Mouse (Mus musculus): Measurements from ENCODE around the gene Prdx6. TPM values are rescaled to one million over a fixed set of nuclear protein-coding genes. Genes with fewer than 3 reads are reported as not detected.

Prdx6 gene
- polyA plus RNA-seq, 1 experiment = 203 TPM

DNA sequence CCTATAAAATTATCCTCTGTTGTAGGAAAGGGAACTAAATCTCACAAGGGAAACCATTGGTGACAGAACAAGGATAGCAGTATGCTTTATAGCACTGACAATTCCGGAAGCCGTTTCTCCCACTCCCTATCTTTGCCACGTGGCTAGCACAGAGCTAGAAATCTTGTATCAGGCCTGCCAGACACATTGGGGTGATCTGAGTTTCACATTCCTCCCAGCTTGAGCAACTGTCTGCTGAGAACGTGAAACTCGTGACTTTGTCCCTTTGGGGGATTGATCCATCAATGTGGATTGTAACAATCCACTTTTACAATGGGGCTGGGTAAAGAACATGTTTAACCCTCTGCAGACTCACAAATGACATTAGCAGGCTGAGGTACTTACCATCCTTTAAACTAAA, 17.9 kb upstream of the Prdx6 start:
- H3K4me3 ChIP-seq = no peak overlapping the region
- H3K27me3 ChIP-seq (ENCODE audit: control insufficient read depth, insufficient read depth, insufficient read length) = no peaks in the 10 kb centered on the region
- no peaks in the 10 kb centered on the region for H3K79me2 ChIP-seq (ENCODE audit: control insufficient read depth, insufficient read depth)
- H3K4me2 ChIP-seq (ENCODE audit: low read depth) = no peak overlapping the region
- TF ChIP-seq POLR2A (IDR thresholded peaks at IDR 0.05; ENCODE audit: insufficient read length, low read depth) (no peak), MYOG (IDR thresholded peaks at IDR 0.05; ENCODE audit: control insufficient read depth in 1 of 3, insufficient read depth in 1 of 3, insufficient read length in 2 of 3, low read depth in 2 of 3) (no peak), REST (IDR thresholded peaks at IDR 0.05; ENCODE audit: insufficient read depth, insufficient read length) (no peak), MYOD1 (IDR thresholded peaks at IDR 0.05; ENCODE audit: control insufficient read depth in 1 of 3, insufficient read length in 2 of 3, low read depth in 2 of 3) (no peak), TCF12 (IDR thresholded peaks at IDR 0.05; ENCODE audit: insufficient read depth, poor library complexity, severe bottlenecking) (no peak), MAX (IDR thresholded peaks at IDR 0.05; ENCODE audit: low read depth) (no peak), TCF3 (IDR thresholded peaks at IDR 0.05; ENCODE audit: insufficient read length, low read depth) (no peak), E2F4 (IDR thresholded peaks at IDR 0.05; ENCODE audit: insufficient read depth) (no peak), CEBPB (IDR thresholded peaks at IDR 0.05; ENCODE audit: insufficient read depth, poor library complexity, severe bottlenecking) (no peak), SRF (IDR thresholded peaks at IDR 0.05; ENCODE audit: control insufficient read depth, insufficient read length, low read depth) (no peak)
- H3ac ChIP-seq (ENCODE audit: control insufficient read depth, insufficient read length) = no peak overlapping the region
- H3K36me3 ChIP-seq (ENCODE audit: control insufficient read depth, insufficient read depth) = no peaks in the 10 kb centered on the region

DNA sequence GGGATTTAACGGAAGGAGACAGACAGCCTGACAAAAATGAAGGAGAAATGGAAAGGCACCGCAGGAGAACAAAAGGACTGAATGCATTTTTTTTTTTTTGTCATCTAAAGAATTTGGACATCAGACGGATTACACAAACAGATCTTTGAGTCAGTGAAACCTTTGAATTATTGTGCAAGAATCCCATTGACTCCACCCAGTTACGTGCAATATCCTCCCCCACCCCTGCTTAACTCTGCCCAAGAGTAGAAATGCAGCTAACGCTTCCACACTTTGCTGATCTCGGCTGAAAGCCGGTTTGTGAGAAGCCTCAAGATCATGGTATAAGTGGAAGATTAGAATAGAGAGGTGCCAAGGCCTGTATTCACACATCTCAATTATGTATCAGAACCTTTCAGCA, 17.1 kb upstream of the Prdx6 start:
- Histone ChIP-seq H3K36me3 (ENCODE audit: control insufficient read depth, insufficient read depth) (no peaks in the 10 kb centered on the region), H3K4me3 (no peak overlapping the region), H3K79me2 (ENCODE audit: control insufficient read depth, insufficient read depth) (no peaks in the 10 kb centered on the region), H3K4me2 (ENCODE audit: low read depth) (no peak overlapping the region), H3ac (ENCODE audit: control insufficient read depth, insufficient read length) (no peak overlapping the region), H3K27me3 (ENCODE audit: control insufficient read depth, insufficient read depth, insufficient read length) (no peaks in the 10 kb centered on the region)
- TF ChIP-seq CEBPB (IDR thresholded peaks at IDR 0.05; ENCODE audit: insufficient read depth, poor library complexity, severe bottlenecking) (0 out of 2 replicates have a peak, but pooled peaks have one; percentile 32), TCF3 (IDR thresholded peaks at IDR 0.05; ENCODE audit: insufficient read length, low read depth) (no peak)

DNA sequence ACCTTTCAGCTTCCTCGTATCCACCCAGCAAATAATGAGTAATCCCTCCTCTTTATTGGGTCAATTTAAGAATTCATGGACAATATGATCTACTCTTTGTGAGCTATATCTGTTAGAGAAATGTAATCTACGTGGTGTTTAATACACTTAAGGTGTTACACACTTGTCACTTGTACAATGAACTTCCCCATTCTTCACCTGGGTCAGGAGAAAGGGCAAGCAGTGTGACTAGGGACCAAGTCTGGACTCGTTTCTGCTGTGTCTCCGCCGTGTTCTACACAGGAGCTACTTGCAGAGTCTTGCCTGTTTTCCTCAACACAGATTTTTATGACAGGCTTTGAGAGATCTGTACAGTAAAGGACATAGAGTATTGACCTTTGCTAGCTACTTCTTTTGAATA, 13.9 kb upstream of the Prdx6 start:
- H3ac ChIP-seq (ENCODE audit: control insufficient read depth, insufficient read length) = no peak overlapping the region
- no peaks in the 10 kb centered on the region for H3K36me3 ChIP-seq (ENCODE audit: control insufficient read depth, insufficient read depth)
- TF ChIP-seq E2F4 (IDR thresholded peaks at IDR 0.05; ENCODE audit: insufficient read depth) (no peak), TCF3 (IDR thresholded peaks at IDR 0.05; ENCODE audit: insufficient read length, low read depth) (no peak), MAX (IDR thresholded peaks at IDR 0.05; ENCODE audit: low read depth) (no peak), MYOD1 (IDR thresholded peaks at IDR 0.05; ENCODE audit: control insufficient read depth in 1 of 3, insufficient read length in 2 of 3, low read depth in 2 of 3) (no peak), SRF (IDR thresholded peaks at IDR 0.05; ENCODE audit: control insufficient read depth, insufficient read length, low read depth) (no peak)
- no peaks in the 10 kb centered on the region for H3K79me2 ChIP-seq (ENCODE audit: control insufficient read depth, insufficient read depth)
- H3K4me3 ChIP-seq = no peak overlapping the region
- H3K27me3 ChIP-seq (ENCODE audit: control insufficient read depth, insufficient read depth, insufficient read length) = no peaks in the 10 kb centered on the region
- H3K4me2 ChIP-seq (ENCODE audit: low read depth) = no peak overlapping the region

DNA sequence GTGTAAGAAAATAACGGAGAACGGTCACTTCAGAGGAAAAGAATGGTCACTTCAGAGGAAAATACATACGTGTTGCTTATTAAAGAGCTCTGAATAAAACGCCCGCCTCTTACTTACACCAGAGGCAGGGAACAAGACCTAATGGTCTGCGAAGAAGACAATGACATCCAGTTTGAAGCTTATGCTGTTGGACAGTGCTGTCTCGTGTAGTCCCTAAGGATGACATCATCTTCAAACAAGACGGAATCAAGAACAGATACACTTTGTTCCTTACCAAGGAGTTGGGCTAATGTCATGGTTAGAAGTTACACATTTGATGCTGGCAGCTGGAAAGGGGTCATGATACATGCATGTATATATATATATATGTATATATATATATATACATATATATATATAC, 12.6 kb upstream of the Prdx6 start:
- Histone ChIP-seq H3K27me3 (ENCODE audit: control insufficient read depth, insufficient read depth, insufficient read length) (no peaks in the 10 kb centered on the region), H3K36me3 (ENCODE audit: control insufficient read depth, insufficient read depth) (no peaks in the 10 kb centered on the region), H3K79me2 (ENCODE audit: control insufficient read depth, insufficient read depth) (no peaks in the 10 kb centered on the region), H3K4me2 (ENCODE audit: low read depth) (no peak overlapping the region), H3K4me3 (no peak overlapping the region), H3ac (ENCODE audit: control insufficient read depth, insufficient read length) (no peak overlapping the region)
- TF ChIP-seq MAX (IDR thresholded peaks at IDR 0.05; ENCODE audit: low read depth) = no peak
- TF ChIP-seq SRF (IDR thresholded peaks at IDR 0.05; ENCODE audit: control insufficient read depth, insufficient read length, low read depth) = no peak
- no peak for TF ChIP-seq POLR2A (IDR thresholded peaks at IDR 0.05; ENCODE audit: insufficient read length, low read depth)
- TF ChIP-seq MYOG (IDR thresholded peaks at IDR 0.05; ENCODE audit: control insufficient read depth in 1 of 3, insufficient read depth in 1 of 3, insufficient read length in 2 of 3, low read depth in 2 of 3) = no peak
- no peak for TF ChIP-seq USF1 (IDR thresholded peaks at IDR 0.05; ENCODE audit: low read depth)
- TF ChIP-seq CEBPB (IDR thresholded peaks at IDR 0.05; ENCODE audit: insufficient read depth, poor library complexity, severe bottlenecking) = no peak
- TF ChIP-seq POLR2AphosphoS2 (IDR thresholded peaks at IDR 0.05; ENCODE audit: insufficient read length, low read depth) = no peak

DNA sequence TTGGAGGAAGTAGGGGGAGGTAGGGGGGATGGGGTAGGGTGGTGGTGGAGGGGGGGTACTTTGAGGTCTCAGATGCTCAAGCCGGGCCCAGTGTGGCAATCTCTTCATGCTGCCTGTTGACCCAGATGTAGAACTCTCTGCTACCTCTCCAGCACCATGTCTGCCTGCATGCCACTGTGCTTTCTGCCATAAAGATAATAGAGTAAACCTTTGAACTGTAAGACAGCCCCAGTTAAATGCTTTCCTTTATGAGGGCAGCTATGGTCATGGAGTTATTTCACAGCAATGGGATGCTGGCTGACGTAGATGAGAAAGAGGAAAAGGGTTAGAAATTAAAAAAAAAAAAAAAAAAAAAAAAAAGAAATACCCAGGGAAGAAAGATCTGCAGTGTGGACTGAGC, 11.5 kb upstream of the Prdx6 start:
- TF ChIP-seq POLR2A (IDR thresholded peaks at IDR 0.05; ENCODE audit: insufficient read length, low read depth) (no peak), MYOG (IDR thresholded peaks at IDR 0.05; ENCODE audit: control insufficient read depth in 1 of 3, insufficient read depth in 1 of 3, insufficient read length in 2 of 3, low read depth in 2 of 3) (no peak), SRF (IDR thresholded peaks at IDR 0.05; ENCODE audit: control insufficient read depth, insufficient read length, low read depth) (no peak), MAX (IDR thresholded peaks at IDR 0.05; ENCODE audit: low read depth) (no peak), MYOD1 (IDR thresholded peaks at IDR 0.05; ENCODE audit: control insufficient read depth in 1 of 3, insufficient read length in 2 of 3, low read depth in 2 of 3) (no peak), TCF3 (IDR thresholded peaks at IDR 0.05; ENCODE audit: insufficient read length, low read depth) (no peak), POLR2AphosphoS2 (IDR thresholded peaks at IDR 0.05; ENCODE audit: insufficient read length, low read depth) (no peak), USF1 (IDR thresholded peaks at IDR 0.05; ENCODE audit: low read depth) (no peak), E2F4 (IDR thresholded peaks at IDR 0.05; ENCODE audit: insufficient read depth) (no peak), CEBPB (IDR thresholded peaks at IDR 0.05; ENCODE audit: insufficient read depth, poor library complexity, severe bottlenecking) (no peak), REST (IDR thresholded peaks at IDR 0.05; ENCODE audit: insufficient read depth, insufficient read length) (no peak), TCF12 (IDR thresholded peaks at IDR 0.05; ENCODE audit: insufficient read depth, poor library complexity, severe bottlenecking) (no peak)
- Histone ChIP-seq H3K36me3 (ENCODE audit: control insufficient read depth, insufficient read depth) (no peaks in the 10 kb centered on the region), H3ac (ENCODE audit: control insufficient read depth, insufficient read length) (no peak overlapping the region), H3K4me2 (ENCODE audit: low read depth) (no peak overlapping the region), H3K27me3 (ENCODE audit: control insufficient read depth, insufficient read depth, insufficient read length) (no peaks in the 10 kb centered on the region), H3K79me2 (ENCODE audit: control insufficient read depth, insufficient read depth) (no peaks in the 10 kb centered on the region), H3K4me3 (no peak overlapping the region)

All from myocyte (in vitro differentiated cells).